In the genomic region with DNA sequence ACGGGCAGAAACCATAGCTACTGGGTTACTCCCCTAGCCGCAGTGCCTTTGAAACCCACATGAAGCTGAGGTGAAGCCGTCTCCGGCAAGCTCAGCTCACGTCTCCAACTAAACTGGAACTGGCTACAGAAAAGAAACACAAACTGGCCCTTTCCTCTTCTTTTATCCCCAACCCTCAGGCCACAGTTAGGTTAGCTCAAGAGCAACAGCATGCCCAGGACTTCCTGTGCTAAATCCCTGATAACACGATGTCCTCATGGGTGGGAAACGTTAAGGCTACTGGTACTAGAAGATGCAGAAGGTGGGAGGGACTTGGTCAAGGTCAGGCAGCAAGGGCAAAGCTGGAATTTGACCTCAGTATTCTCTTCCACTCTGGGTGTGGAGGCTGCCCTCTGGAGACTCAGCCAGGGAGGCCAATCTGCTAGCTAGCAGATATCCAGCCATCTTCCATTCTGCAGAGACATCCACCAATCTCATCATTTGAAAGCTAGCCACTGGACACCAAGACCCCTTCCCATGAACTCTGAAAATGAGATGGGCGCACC, we compare ENCODE assay signal across 17 mouse cellular contexts. TPM values are rescaled to one million over a fixed set of nuclear protein-coding genes. Genes with fewer than 3 reads are reported as not detected.
DNase-seq lines count a peak whose midpoint lies in the region; ATAC-seq and TF ChIP-seq lines count a peak whose summit lies in the region.
"Had no signal": no experiment of that assay in that cellular context is flagged by ENCODE, and none has a peak within 500 bp of the region (broad histone marks: within the 10 kb centered on the region; RNA-seq: fewer than 3 reads in every experiment).

No protein-coding gene starts in this region.

- H3K36me3 ChIP-seq in neural tube, embryonic 15.5 days = no peaks in the 10 kb centered on the region
- no peaks in the 10 kb centered on the region for H3K36me3 ChIP-seq in liver, postnatal 0 days (replicated peaks; ENCODE audit: insufficient read depth, low read length)
- no peaks in the 10 kb centered on the region for H3K36me3 ChIP-seq in midbrain, embryonic 10.5 days
- H3K36me3 ChIP-seq: forebrain, embryonic 10.5 days; limb, embryonic 10.5 days; midbrain, embryonic 15.5 days; stomach, embryonic 15.5 days had no signal

- H3K9me3 ChIP-seq in neural tube, embryonic 15.5 days (replicated peaks) = no peaks in the 10 kb centered on the region
- no peaks in the 10 kb centered on the region for H3K9me3 ChIP-seq in liver, postnatal 0 days (ENCODE audit: low read length)
- H3K9me3 ChIP-seq in midbrain, embryonic 10.5 days (replicated peaks) = no peaks in the 10 kb centered on the region
- H3K9me3 ChIP-seq: forebrain, embryonic 10.5 days; limb, embryonic 10.5 days; midbrain, embryonic 15.5 days; stomach, embryonic 15.5 days had no signal

- H3K27me3 ChIP-seq in neural tube, embryonic 15.5 days (replicated peaks) = no peaks in the 10 kb centered on the region
- H3K27me3 ChIP-seq in liver, postnatal 0 days (ENCODE audit: insufficient read depth, low read length) = no peaks in the 10 kb centered on the region
- no peaks in the 10 kb centered on the region for H3K27me3 ChIP-seq in midbrain, embryonic 10.5 days (ENCODE audit: low read depth, poor library complexity, severe bottlenecking)
- H3K27me3 ChIP-seq: midbrain, embryonic 15.5 days; stomach, embryonic 15.5 days had no signal

- 0 out of 2 replicates have a peak overlapping the region, but pooled peaks have one; percentile 48 for H3K27ac ChIP-seq in neural tube, embryonic 15.5 days (replicated peaks)
- peak overlapping the region; percentile 75 for H3K27ac ChIP-seq in liver, postnatal 0 days (ENCODE audit: low read depth)
- H3K27ac ChIP-seq in midbrain, embryonic 10.5 days (replicated peaks) = no peak overlapping the region
- H3K27ac ChIP-seq: forebrain, embryonic 10.5 days; hindbrain, postnatal 0 days; limb, embryonic 10.5 days; midbrain, embryonic 15.5 days; stomach, embryonic 15.5 days had no signal

- peak; percentile 38; the same call in 1 of the 2 replicates for TF ChIP-seq EP300 in liver, postnatal 0 days (IDR thresholded peaks at IDR 0.05; ENCODE audit: low read depth)

- H3K4me3 ChIP-seq in neural tube, embryonic 15.5 days (replicated peaks) = no peak overlapping the region
- no peak overlapping the region for H3K4me3 ChIP-seq in liver, postnatal 0 days (ENCODE audit: low read depth, low read length)
- no peak overlapping the region for H3K4me3 ChIP-seq in midbrain, embryonic 10.5 days
- H3K4me3 ChIP-seq: forebrain, embryonic 10.5 days; limb, embryonic 10.5 days; midbrain, embryonic 15.5 days; stomach, embryonic 15.5 days had no signal

- ATAC-seq in neural tube, embryonic 15.5 days (ENCODE audit: low FRiP score) = no peak
- no peak for ATAC-seq in liver, postnatal 0 days
- ATAC-seq: activated CD4-positive, CD25-positive, alpha-beta regulatory T cell, adult 4 months; hindbrain, postnatal 0 days; midbrain, embryonic 15.5 days had no signal

- no peak for TF ChIP-seq CTCF in liver, postnatal 0 days (IDR thresholded peaks at IDR 0.05; ENCODE audit: low read depth)

- H3K9ac ChIP-seq in neural tube, embryonic 15.5 days (replicated peaks) = no peak overlapping the region; the same call in 1 of the 2 replicates
- no peak overlapping the region; the same call in 1 of the 2 replicates for H3K9ac ChIP-seq in liver, postnatal 0 days (replicated peaks)
- H3K9ac ChIP-seq: midbrain, embryonic 15.5 days; stomach, embryonic 15.5 days had no signal

- no peak overlapping the region for H3K4me2 ChIP-seq in neural tube, embryonic 15.5 days
- peak overlapping the region; percentile 23; the same call in 1 of the 2 replicates for H3K4me2 ChIP-seq in liver, postnatal 0 days (ENCODE audit: low read depth, low read length)
- H3K4me2 ChIP-seq: midbrain, embryonic 15.5 days; stomach, embryonic 15.5 days had no signal

- peaks cover 32% of the 10 kb centered on the region for H3K4me1 ChIP-seq in neural tube, embryonic 15.5 days
- H3K4me1 ChIP-seq in liver, postnatal 0 days (ENCODE audit: insufficient read depth) = peaks cover 92% of the 10 kb centered on the region
- H3K4me1 ChIP-seq in midbrain, embryonic 10.5 days = peaks cover 23% of the 10 kb centered on the region

- WGBS in neural tube, embryonic 15.5 days = 83% methylated on average over 8 of the region's 8 CpGs
- WGBS in liver, postnatal 0 days (ENCODE audit: insufficient replicate concordance) = 34% methylated on average over 8 of the region's 8 CpGs
- WGBS in midbrain, embryonic 10.5 days = 83% methylated on average over 8 of the region's 8 CpGs

- no peak for DNase-seq in neural tube, embryonic 10.5 days (ENCODE audit: extremely low spot score, low spot score)
- peak; percentile 41 for DNase-seq in MEL-GATA-1-ER (ENCODE audit: extremely low read depth, low read depth)
- peak; percentile 41 for DNase-seq in induced T-regulatory cell, adult 2 months (ENCODE audit: low read depth)
- DNase-seq in liver, postnatal 0 days = peak; percentile 17
- no peak for DNase-seq in cerebellum, adult 9-10 months
- no peak for DNase-seq in midbrain, embryonic 10.5 days (ENCODE audit: low spot score)
- DNase-seq: cerebellum, adult 9-11 months; heart, adult 18-20 months; heart, postnatal 10 days; lung, postnatal 10 days had no signal

RNA-seq across cellular contexts. Expression of a gene that starts 18.2 kb away (rescaled TPM):
- polyA plus RNA-seq in neural tube, embryonic 15.5 days (2015; fragmentation: Nextera tagmentation; extraction: Ambion mirVana) = 5.8 and 6.0 TPM in 2 replicates
- polyA plus RNA-seq in liver, postnatal 0 days (2015; fragmentation: Nextera tagmentation; extraction: Ambion mirVana) = 2.7 and 2.8 TPM in 2 replicates
- 2.1 and 2.2 TPM in 2 replicates for polyA plus RNA-seq in midbrain, embryonic 10.5 days (2016; fragmentation: Nextera tagmentation; extraction: Ambion mirVana)

Comparison
In these comparisons a context has a peak if more than half of its experiments do, and no peak if none do; other contexts are left out.
1. DNase-seq: peak in MEL-GATA-1-ER (single experiment), induced T-regulatory cell, adult 2 months (single experiment) and liver, postnatal 0 days (single experiment); none in neural tube, embryonic 10.5 days (single experiment), cerebellum, adult 9-10 months (single experiment) and midbrain, embryonic 10.5 days (single experiment).